Comparison of ENCODE assay signal across 13 mouse cellular contexts in genomic region chr6:99336191-99336590, GRCm38 (mm10).
"Had no signal": no experiment of that assay in that cellular context is flagged by ENCODE, and none has a peak within 500 bp of the region (broad histone marks: within the 10 kb centered on the region; RNA-seq: fewer than 3 reads in every experiment).

No protein-coding gene starts in this region.

- H3K4me3 ChIP-seq: layer of hippocampus, adult 2 months; limb, embryonic 12.5 days; megakaryocyte, embryonic 14.5 days; midbrain, embryonic 13.5 days; myocyte; neural tube, embryonic 15.5 days had no signal

- H3K4me2 ChIP-seq: limb, embryonic 12.5 days; lung, embryonic 14.5 days; midbrain, embryonic 13.5 days; neural tube, embryonic 15.5 days had no signal

- ATAC-seq: intestine, postnatal 0 days; midbrain, embryonic 13.5 days had no signal

- H3K36me3 ChIP-seq: limb, embryonic 12.5 days; midbrain, embryonic 13.5 days; neural tube, embryonic 15.5 days had no signal

- H3K9ac ChIP-seq: limb, embryonic 12.5 days; liver, embryonic 14.5 days; lung, embryonic 14.5 days; midbrain, embryonic 13.5 days; neural tube, embryonic 15.5 days had no signal

- H3K9me3 ChIP-seq: limb, embryonic 12.5 days; megakaryocyte, embryonic 14.5 days; midbrain, embryonic 13.5 days; neural tube, embryonic 15.5 days had no signal

- H3K27me3 ChIP-seq: megakaryocyte, embryonic 14.5 days; midbrain, embryonic 13.5 days; neural tube, embryonic 15.5 days had no signal

- H3K27ac ChIP-seq: layer of hippocampus, adult 2 months; limb, embryonic 12.5 days; liver, embryonic 14.5 days; midbrain, embryonic 13.5 days; neural tube, embryonic 15.5 days had no signal

- DNase-seq: liver; lung, embryonic 14.5 days; right cerebral cortex, adult 18-20 months; right cerebral cortex, postnatal 25 days; thymus, postnatal 36 days had no signal
